Mouse (Mus musculus): ENCODE measurements around the gene Mylk4. TPM values are rescaled to one million over a fixed set of nuclear protein-coding genes. Genes with fewer than 3 reads are reported as not detected.

Gene Mylk4
- polyA plus RNA-seq, 1 experiment from 2014 or later: 0.10 TPM

- Histone ChIP-seq H3K9ac (ENCODE audit: low read depth, low read length) (peak within 1 kb of the TSS; percentile 94), H3K27ac (ENCODE audit: low read length) (peak within 1 kb of the TSS; percentile 93), H3K36me3 (ENCODE audit: control insufficient read depth, insufficient read depth, low read length) (peaks cover 11% of the 10 kb centered on the region), H3K4me3 (ENCODE audit: low read depth, low read length) (peak within 1 kb of the TSS; percentile 97), H3K9me3 (replicated peaks; ENCODE audit: control insufficient read depth, low read length, poor library complexity, severe bottlenecking) (no peaks in the 10 kb centered on the region), H3K4me1 (ENCODE audit: control insufficient read depth, insufficient read depth, low read length) (peaks cover 24% of the 10 kb centered on the region), H3K4me2 (ENCODE audit: low read length) (peak within 1 kb of the TSS; percentile 80), H3K27me3 (ENCODE audit: control insufficient read depth, insufficient read depth, low read depth, low read length) (no peaks in the 10 kb centered on the region)
- under 1% methylated on average over 90 of the region's 95 CpGs for WGBS
- peak; percentile 30 for ATAC-seq
Measured at GRCm38 (mm10) chr13:32802259-32803081, 18.7 kb upstream of the Mylk4 start, which contains the start of gene D930007J09Rik. D930007J09Rik (minus strand) TSS chr13:32802849.

GRCm38 (mm10) chr13:32801693-32802221, 18.0 kb upstream of the Mylk4 start, which contains the start of gene Wrnip1:
Wrnip1 (plus strand) TSS chr13:32802038.
- WGBS: under 1% methylated on average over 39 of the region's 51 CpGs
- Histone ChIP-seq H3K9ac (ENCODE audit: low read depth, low read length) (peak within 1 kb of the TSS; percentile 94), H3K4me1 (ENCODE audit: control insufficient read depth, insufficient read depth, low read length) (peaks cover 24% of the 10 kb centered on the region), H3K4me3 (ENCODE audit: low read depth, low read length) (peak within 1 kb of the TSS; percentile 97), H3K9me3 (replicated peaks; ENCODE audit: control insufficient read depth, low read length, poor library complexity, severe bottlenecking) (no peaks in the 10 kb centered on the region), H3K36me3 (ENCODE audit: control insufficient read depth, insufficient read depth, low read length) (peaks cover 7% of the 10 kb centered on the region), H3K27ac (ENCODE audit: low read length) (peak within 1 kb of the TSS; percentile 93), H3K4me2 (ENCODE audit: low read length) (peak within 1 kb of the TSS; percentile 80), H3K27me3 (ENCODE audit: control insufficient read depth, insufficient read depth, low read depth, low read length) (no peaks in the 10 kb centered on the region)
- peak; percentile 99 for ATAC-seq

GRCm38 (mm10) chr13:32800859-32801258, 17.1 kb upstream of the Mylk4 start:
- Histone ChIP-seq H3K4me1 (ENCODE audit: control insufficient read depth, insufficient read depth, low read length) (peaks cover 24% of the 10 kb centered on the region), H3K4me2 (ENCODE audit: low read length) (peak overlapping the region; percentile 55), H3K4me3 (ENCODE audit: low read depth, low read length) (no peak overlapping the region), H3K27ac (ENCODE audit: low read length) (no peak overlapping the region), H3K36me3 (ENCODE audit: control insufficient read depth, insufficient read depth, low read length) (no peaks in the 10 kb centered on the region), H3K9ac (ENCODE audit: low read depth, low read length) (no peak overlapping the region), H3K27me3 (ENCODE audit: control insufficient read depth, insufficient read depth, low read depth, low read length) (no peaks in the 10 kb centered on the region), H3K9me3 (replicated peaks; ENCODE audit: control insufficient read depth, low read length, poor library complexity, severe bottlenecking) (no peaks in the 10 kb centered on the region)
- ATAC-seq: no peak

- no peak overlapping the region for H3K9ac ChIP-seq (ENCODE audit: low read depth, low read length)
- no peaks in the 10 kb centered on the region for H3K36me3 ChIP-seq (ENCODE audit: control insufficient read depth, insufficient read depth, low read length)
- WGBS: 82% methylated on average over 2 of the region's 2 CpGs
- no peaks in the 10 kb centered on the region for H3K9me3 ChIP-seq (replicated peaks; ENCODE audit: control insufficient read depth, low read length, poor library complexity, severe bottlenecking)
- no peaks in the 10 kb centered on the region for H3K27me3 ChIP-seq (ENCODE audit: control insufficient read depth, insufficient read depth, low read depth, low read length)
- no peak overlapping the region for H3K4me3 ChIP-seq (ENCODE audit: low read depth, low read length)
- peaks cover 13% of the 10 kb centered on the region for H3K4me1 ChIP-seq (ENCODE audit: control insufficient read depth, insufficient read depth, low read length)
- H3K4me2 ChIP-seq (ENCODE audit: low read length): no peak overlapping the region
- ATAC-seq: no peak
- H3K27ac ChIP-seq (ENCODE audit: low read length): no peak overlapping the region
Measured at GRCm38 (mm10) chr13:32799131-32799530, 15.4 kb upstream of the Mylk4 start.

- Histone ChIP-seq H3K4me1 (ENCODE audit: control insufficient read depth, insufficient read depth, low read length) (0 out of 2 replicates have a peak, but pooled peaks cover 2% of the 10 kb centered on the region), H3K36me3 (ENCODE audit: control insufficient read depth, insufficient read depth, low read length) (no peaks in the 10 kb centered on the region), H3K27ac (ENCODE audit: low read length) (no peak overlapping the region), H3K9ac (ENCODE audit: low read depth, low read length) (no peak overlapping the region), H3K9me3 (replicated peaks; ENCODE audit: control insufficient read depth, low read length, poor library complexity, severe bottlenecking) (no peaks in the 10 kb centered on the region), H3K27me3 (ENCODE audit: control insufficient read depth, insufficient read depth, low read depth, low read length) (no peaks in the 10 kb centered on the region), H3K4me3 (ENCODE audit: low read depth, low read length) (no peak overlapping the region), H3K4me2 (ENCODE audit: low read length) (no peak overlapping the region)
- WGBS: 91% methylated on average over 1 of the region's 1 CpGs
- ATAC-seq: no peak
Measured at GRCm38 (mm10) chr13:32797085-32797484, 13.3 kb upstream of the Mylk4 start.

GRCm38 (mm10) chr13:32795166-32795565, 11.4 kb upstream of the Mylk4 start:
- no peaks in the 10 kb centered on the region for H3K4me1 ChIP-seq (ENCODE audit: control insufficient read depth, insufficient read depth, low read length)
- H3K4me3 ChIP-seq (ENCODE audit: low read depth, low read length): no peak overlapping the region
- WGBS: 87% methylated on average over 5 of the region's 5 CpGs
- no peaks in the 10 kb centered on the region for H3K27me3 ChIP-seq (ENCODE audit: control insufficient read depth, insufficient read depth, low read depth, low read length)
- no peak overlapping the region for H3K9ac ChIP-seq (ENCODE audit: low read depth, low read length)
- no peak for ATAC-seq
- H3K9me3 ChIP-seq (replicated peaks; ENCODE audit: control insufficient read depth, low read length, poor library complexity, severe bottlenecking): no peaks in the 10 kb centered on the region
- H3K27ac ChIP-seq (ENCODE audit: low read length): no peak overlapping the region
- no peaks in the 10 kb centered on the region for H3K36me3 ChIP-seq (ENCODE audit: control insufficient read depth, insufficient read depth, low read length)
- no peak overlapping the region for H3K4me2 ChIP-seq (ENCODE audit: low read length)

- H3K4me1 ChIP-seq (ENCODE audit: control insufficient read depth, insufficient read depth, low read length): no peaks in the 10 kb centered on the region
- H3K9me3 ChIP-seq (replicated peaks; ENCODE audit: control insufficient read depth, low read length, poor library complexity, severe bottlenecking): no peaks in the 10 kb centered on the region
- H3K4me3 ChIP-seq (ENCODE audit: low read depth, low read length): no peak overlapping the region
- 69% methylated on average over 2 of the region's 2 CpGs for WGBS
- no peak overlapping the region for H3K4me2 ChIP-seq (ENCODE audit: low read length)
- no peak overlapping the region for H3K9ac ChIP-seq (ENCODE audit: low read depth, low read length)
- no peaks in the 10 kb centered on the region for H3K36me3 ChIP-seq (ENCODE audit: control insufficient read depth, insufficient read depth, low read length)
- ATAC-seq: no peak
- H3K27ac ChIP-seq (ENCODE audit: low read length): no peak overlapping the region
- no peaks in the 10 kb centered on the region for H3K27me3 ChIP-seq (ENCODE audit: control insufficient read depth, insufficient read depth, low read depth, low read length)
Measured at GRCm38 (mm10) chr13:32794619-32795018, 10.9 kb upstream of the Mylk4 start.

- Histone ChIP-seq H3K4me3 (ENCODE audit: low read depth, low read length) (no peak overlapping the region), H3K27me3 (ENCODE audit: control insufficient read depth, insufficient read depth, low read depth, low read length) (no peaks in the 10 kb centered on the region), H3K27ac (ENCODE audit: low read length) (no peak overlapping the region), H3K4me1 (ENCODE audit: control insufficient read depth, insufficient read depth, low read length) (no peaks in the 10 kb centered on the region), H3K9me3 (replicated peaks; ENCODE audit: control insufficient read depth, low read length, poor library complexity, severe bottlenecking) (no peaks in the 10 kb centered on the region), H3K4me2 (ENCODE audit: low read length) (no peak overlapping the region), H3K9ac (ENCODE audit: low read depth, low read length) (no peak overlapping the region), H3K36me3 (ENCODE audit: control insufficient read depth, insufficient read depth, low read length) (no peaks in the 10 kb centered on the region)
- WGBS: 79% methylated on average over 4 of the region's 4 CpGs
- ATAC-seq: no peak
Measured at GRCm38 (mm10) chr13:32789781-32790180, 6.0 kb upstream of the Mylk4 start.

GRCm38 (mm10) chr13:32787584-32787983, 3.8 kb upstream of the Mylk4 start:
- no peak for ATAC-seq
- Histone ChIP-seq H3K27me3 (ENCODE audit: control insufficient read depth, insufficient read depth, low read depth, low read length) (no peaks in the 10 kb centered on the region), H3K27ac (ENCODE audit: low read length) (no peak overlapping the region), H3K36me3 (ENCODE audit: control insufficient read depth, insufficient read depth, low read length) (no peaks in the 10 kb centered on the region), H3K9ac (ENCODE audit: low read depth, low read length) (no peak overlapping the region), H3K4me2 (ENCODE audit: low read length) (no peak overlapping the region), H3K9me3 (replicated peaks; ENCODE audit: control insufficient read depth, low read length, poor library complexity, severe bottlenecking) (no peaks in the 10 kb centered on the region), H3K4me3 (ENCODE audit: low read depth, low read length) (no peak overlapping the region), H3K4me1 (ENCODE audit: control insufficient read depth, insufficient read depth, low read length) (no peaks in the 10 kb centered on the region)
- WGBS: 77% methylated on average over 2 of the region's 2 CpGs
